Mouse (Mus musculus): ENCODE measurements around the gene Kif1b.

The Kif1b gene

GRCm38 (mm10) chr4:149136982-149137770, 170.3 kb downstream of the Kif1b start, which contains the start of gene Cenps:
Gene Cenps (minus strand): TSS chr4:149137629.
- peak; percentile 77 for DNase-seq (ENCODE audit: low spot score)

DNA sequence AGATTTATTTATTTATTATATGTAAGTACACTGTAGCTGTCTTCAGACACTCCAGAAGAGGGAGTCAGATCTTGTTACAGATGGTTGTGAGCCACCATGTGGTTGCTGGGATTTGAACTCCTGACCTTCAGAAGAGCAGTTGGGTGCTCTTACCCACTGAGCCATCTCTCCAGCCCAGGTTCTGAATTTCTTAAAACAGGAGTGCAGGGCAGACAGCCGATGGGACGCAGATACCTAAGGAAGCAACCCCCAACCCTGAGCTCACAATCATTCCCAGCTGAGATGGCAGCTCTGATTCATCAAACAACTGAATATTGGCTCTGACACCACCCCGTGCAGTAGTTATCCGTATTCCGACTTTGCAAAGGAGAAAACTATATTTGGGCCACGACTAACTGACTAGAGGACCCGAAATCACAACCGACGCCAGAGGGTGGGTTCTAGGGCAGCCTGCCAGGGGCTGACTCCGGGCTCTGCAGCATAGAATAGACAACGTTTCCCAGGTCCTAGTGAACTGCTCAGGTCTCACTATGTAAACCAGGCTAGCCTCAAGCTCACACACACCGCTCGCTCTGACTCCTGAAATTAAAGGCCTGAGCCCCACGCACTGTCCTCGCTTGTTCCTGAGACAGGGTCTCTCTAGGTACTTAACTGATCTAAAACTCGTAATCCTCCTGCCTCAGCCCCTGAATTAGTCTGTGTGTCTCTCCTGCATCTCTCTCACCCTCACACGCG, 171.2 kb downstream of the Kif1b start:
- DNase-seq (ENCODE audit: low spot score): no peak

DNA sequence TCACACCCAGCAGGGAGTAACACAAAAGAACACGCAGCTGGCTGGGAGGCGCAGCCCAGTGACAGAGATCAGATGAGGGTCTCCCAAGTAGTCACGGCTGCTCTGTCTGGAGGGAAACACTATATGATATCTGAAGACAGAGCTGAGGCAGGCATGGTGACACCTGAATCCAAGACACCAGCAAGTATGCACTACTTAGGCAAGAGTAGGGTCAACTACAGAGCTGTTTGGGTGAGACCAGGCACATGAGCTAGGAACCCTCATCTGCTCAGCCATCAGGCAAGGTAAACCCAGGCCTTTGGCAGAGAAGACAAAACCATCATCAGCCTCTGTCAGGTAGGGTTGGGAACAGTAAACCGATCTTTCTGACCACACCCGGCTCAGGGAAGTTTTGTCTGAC, 174.1 kb downstream of the Kif1b start:
- no peak for DNase-seq (ENCODE audit: low spot score)

GRCm38 (mm10) chr4:149131789-149132565, 175.5 kb downstream of the Kif1b start:
- no peak for DNase-seq (ENCODE audit: low spot score)

GRCm38 (mm10) chr4:149131021-149131752, 176.3 kb downstream of the Kif1b start:
- DNase-seq (ENCODE audit: low spot score): no peak

- DNase-seq (ENCODE audit: low spot score): no peak
These were observed 179.0 kb downstream of the Kif1b start for GRCm38 (mm10) chr4:149128467-149128866.

GRCm38 (mm10) chr4:149126663-149127062, 180.8 kb downstream of the Kif1b start, which contains the start of gene Cort:
Gene Cort (minus strand): TSS chr4:149126763.
- no peak for DNase-seq (ENCODE audit: low spot score)
